Mouse (Mus musculus) testis, adult 2 months (tissue): ENCODE data around the gene 1700025G04Rik.

ENCODE experiments used
- CTCF ChIP-seq: fragments of 200-500 bp; IDR thresholded peaks from 2 replicates; pipeline ENCODE4 v1.5.1; 2012; ENCODE audit warnings: low read depth, mild to moderate bottlenecking, inconsistent platforms, low read length, moderate library complexity; ENCODE audit not compliant: control insufficient read depth, insufficient read depth, insufficient replicate concordance
- POLR2A ChIP-seq: fragments of 200-500 bp; IDR thresholded peaks from 2 replicates; pipeline ENCODE4 v1.6.1; 2012; ENCODE audit warnings: low read depth, mild to moderate bottlenecking, inconsistent platforms, low read length, moderate library complexity; ENCODE audit not compliant: control insufficient read depth

GRCm38 (mm10) chr1:152008473-152008991, 81.4 kb downstream of the 1700025G04Rik start:
- TF ChIP-seq CTCF = no peak
- TF ChIP-seq POLR2A = no peak
